Mouse (Mus musculus) adrenal gland, postnatal 10 days (tissue): ENCODE data around the gene Krtap4-6. TPM values are rescaled to one million over a fixed set of nuclear protein-coding genes. Genes with fewer than 3 reads are reported as not detected.
"Not testable (repeated sequence)": the region's sequence is repeated elsewhere in the genome, so short reads cannot be mapped to it uniquely, and the experiment has no call there.

Experiments
- DNase-seq: peaks from one replicate; pipeline ENCODE4 v3.0.0; 2021; ENCODE audit warnings: mixed read lengths
- long read RNA-seq, 2 experiments: library from polyadenylated mRNA; stranded (forward); transcript quantifications; one replicate each; pipeline ENCODE4 v2.0.0; 2021
- total RNA-seq, 2 experiments: library from RNA; stranded (reverse); gene quantifications; 2 replicates each; pipeline ENCODE4 v1.2.3; 2021

Gene Krtap4-6
- not detected for total RNA-seq
- long read RNA-seq, experiment 1: 0 reads
- long read RNA-seq, experiment 2: 0 reads

- no peak for DNase-seq
Observed at GRCm38 (mm10) chr11:99665860-99666259, at the start of gene Krtap4-6. TSS of gene Krtap4-6 (minus strand) at chr11:99665960.

DNA sequence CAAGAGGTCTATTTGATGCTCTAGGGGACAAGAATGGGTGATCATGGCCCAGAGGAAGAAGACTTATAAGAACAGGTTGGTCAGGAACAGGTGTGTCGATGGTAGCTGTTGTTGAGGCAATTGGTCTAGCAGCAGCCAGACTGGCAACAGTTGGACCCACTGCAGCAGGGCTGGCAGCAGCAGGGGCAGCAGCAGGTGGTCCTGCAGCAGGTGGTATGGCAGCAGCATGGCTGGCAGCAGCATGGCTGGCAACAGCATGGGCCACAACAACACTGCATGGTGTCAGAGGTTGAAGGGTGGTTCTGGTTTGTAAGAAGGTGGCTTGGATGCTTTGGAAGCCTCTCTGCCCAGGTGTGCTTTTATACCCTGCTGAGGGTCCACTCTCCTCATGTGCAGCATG is 24.7 kb upstream of the Krtap4-6 start, which contains the start of gene Gm14190:
Gm14190 (minus strand) TSS at position 278 of the 400 bp plus-strand sequence.
- no peak for DNase-seq

DNA sequence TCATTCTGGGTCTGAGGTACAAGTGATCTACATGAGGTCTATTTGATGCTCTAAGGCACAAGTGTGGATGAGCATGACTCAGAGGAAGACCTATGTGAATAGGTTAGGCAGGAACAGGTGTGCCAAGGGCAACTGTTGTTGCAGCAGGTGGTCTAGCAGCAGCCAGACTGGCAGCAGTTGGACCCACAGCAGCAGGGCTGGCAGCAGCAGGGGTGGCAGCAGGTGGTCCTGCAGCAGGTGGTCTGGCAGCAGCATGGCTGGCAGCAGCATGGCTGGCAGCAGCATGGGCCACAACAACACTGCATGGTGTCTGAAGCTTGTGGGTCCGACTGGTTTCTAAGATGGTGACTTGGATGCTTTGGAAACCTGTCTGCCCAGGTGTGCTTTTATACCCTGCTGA is 19.5 kb upstream of the Krtap4-6 start:
- DNase-seq: not testable (repeated sequence)

DNA sequence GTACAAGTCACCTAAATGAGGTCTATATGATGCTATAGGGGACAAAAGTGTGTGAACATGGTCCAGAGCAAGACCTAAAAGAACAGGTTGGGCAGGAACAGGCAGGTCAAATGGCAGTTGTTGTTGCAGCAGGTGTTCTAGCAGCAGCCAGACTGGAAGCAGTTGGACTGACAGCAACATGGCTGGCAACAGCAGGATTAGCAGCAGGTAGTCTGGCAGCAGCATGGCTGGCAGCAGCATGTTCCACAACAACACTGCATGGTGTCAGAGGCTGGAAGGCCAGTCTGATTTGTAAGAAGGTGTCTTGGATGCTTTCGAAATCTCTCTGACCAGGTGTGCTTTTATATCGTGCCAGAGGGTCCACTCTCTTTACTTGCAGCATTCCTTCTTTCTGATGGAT is 17.7 kb upstream of the Krtap4-6 start:
- no peak for DNase-seq

DNA sequence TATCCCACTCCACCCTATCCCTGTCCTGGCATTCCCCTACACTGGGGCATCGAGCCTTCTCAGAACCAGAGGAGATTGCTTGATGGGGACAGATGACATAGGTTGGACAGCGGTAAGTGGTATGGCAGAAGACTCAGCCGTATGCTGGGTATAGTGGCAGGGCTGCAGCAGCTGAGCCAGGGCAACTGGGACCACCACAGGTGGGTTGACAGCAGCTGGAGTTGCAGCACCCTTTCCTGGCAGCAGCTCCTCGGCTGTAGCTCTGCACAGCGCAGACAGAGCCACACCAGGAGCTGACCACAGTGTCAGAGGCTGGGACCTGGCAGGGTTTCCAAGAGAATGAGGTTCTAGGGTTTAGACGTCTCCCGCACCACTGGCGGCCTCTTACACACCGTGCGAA is 3.0 kb downstream of the Krtap4-6 start:
- no peak for DNase-seq

GRCm38 (mm10) chr11:99659256-99659655 is 6.5 kb downstream of the Krtap4-6 start:
- no peak for DNase-seq

DNA sequence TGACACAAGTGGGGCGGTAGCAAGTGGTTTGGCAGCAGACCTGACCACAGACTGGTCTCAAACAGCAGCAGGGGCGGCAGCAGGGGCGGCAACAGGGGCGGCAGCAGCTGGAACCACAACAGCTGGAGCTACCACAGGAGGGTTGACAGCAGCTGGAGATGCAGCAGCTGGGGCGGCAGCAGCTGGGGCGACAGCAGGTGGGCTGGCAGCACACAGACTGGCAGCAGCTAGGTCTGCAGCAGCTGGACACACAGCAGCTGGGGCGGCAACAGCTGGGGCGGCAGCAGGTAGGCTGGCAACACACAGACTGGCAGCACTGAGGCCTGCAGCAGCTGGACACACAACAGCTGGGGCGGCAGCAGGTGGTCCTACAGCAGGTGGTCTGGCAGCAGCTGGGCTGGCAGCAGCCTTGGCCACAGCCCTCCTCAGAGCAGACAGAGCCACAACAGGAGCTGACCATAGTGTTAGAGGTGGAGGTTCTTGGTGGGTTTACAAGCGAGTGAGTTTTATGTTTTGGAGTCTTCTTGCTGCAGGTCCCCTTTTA is 7.2 kb downstream of the Krtap4-6 start, which contains the start of gene Gm11563:
Gm11563 (minus strand) TSS at position 494 of the 544 bp plus-strand sequence.
- not testable (repeated sequence) for DNase-seq

DNA sequence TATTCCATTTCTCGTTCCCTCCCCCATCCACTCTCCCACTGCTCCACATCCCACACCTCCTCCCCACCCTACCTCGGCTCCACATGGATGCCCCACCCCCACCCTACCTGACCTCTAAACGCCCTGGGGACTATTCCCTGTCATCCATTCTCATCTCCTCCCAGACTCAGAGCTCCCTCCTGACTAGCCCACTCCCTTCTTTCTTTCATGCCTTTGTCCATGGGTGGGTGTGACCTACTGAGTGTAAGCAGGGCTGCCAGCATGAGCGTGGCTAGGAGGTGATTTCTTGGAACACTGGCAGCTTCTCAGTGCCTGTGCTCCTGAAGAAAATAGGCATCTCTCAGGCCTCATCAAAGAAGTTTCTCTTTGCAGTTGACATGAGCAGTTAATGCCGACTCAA is 8.7 kb downstream of the Krtap4-6 start:
- DNase-seq: no peak

DNA sequence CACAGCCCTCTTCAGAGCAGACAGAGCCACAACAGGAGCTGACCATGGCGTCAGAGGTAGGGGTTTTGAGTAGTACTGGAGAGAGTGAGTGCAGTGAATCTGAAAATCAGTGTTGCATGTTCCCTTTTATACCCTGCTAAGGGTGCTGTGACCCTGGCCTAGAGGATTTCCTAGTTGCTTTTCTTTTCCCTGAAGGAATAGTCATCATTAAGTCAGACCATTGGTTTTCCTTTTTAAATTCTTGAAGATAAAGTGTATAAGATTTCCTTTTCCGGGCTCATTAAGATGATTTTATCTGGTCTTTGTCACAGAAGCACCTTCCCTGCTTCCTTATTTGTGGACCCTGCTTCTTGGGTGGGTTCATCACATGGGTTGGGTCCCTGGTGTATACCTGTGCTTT is 15.6 kb downstream of the Krtap4-6 start, which contains the start of gene Gm11555:
Gm11555 (minus strand) TSS at position 101 of the 400 bp plus-strand sequence.
- no peak for DNase-seq

DNA sequence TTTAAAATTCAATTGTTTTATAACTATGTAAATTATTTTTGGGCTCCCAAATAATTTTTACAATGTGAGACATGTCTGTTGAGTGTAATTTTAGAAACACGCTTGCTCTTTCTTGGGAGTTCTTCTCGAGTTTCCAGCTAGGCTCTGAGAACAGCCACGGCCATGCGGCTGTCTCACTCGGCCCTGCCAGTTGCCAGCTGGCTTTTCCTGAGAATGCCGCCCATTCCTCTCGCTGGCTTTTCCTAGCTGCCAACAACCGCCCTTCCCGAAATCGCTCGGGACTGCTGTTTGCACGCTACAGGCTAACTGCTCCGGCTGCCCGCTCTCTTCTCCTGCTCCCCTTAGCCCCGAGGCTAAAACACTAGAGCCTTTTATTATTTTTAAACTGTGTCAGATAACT is 19.3 kb downstream of the Krtap4-6 start:
- DNase-seq: no peak

GRCm38 (mm10) chr11:99644351-99644750 is 21.4 kb downstream of the Krtap4-6 start:
- no peak for DNase-seq

DNA sequence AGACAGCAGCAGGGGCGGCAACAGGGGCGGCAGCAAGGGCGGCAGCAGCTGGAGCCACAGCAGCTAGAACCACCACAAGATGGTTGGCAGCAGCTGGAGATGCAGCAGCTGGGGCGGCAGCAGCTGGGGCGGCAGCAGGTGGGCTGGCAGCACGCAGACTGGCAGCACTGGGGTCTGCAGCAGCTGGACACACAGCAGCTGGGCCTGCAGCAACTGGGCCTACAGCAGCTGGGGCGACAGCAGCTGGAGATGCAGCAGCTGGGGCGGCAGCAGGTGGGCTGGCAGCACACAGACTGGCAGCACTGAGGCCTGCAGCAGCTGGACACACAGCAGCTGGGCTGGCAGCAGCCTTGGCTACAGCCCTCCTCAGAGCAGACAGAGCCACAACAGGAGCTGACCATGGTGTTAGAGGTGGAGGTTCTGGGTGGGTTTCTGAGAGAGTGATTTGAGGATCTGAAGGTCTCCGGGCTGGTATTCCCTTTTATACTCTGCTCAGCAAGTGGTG is 22.1 kb downstream of the Krtap4-6 start, which contains the start of gene Krtap4-7:
Krtap4-7 (minus strand) TSS at position 455 of the 505 bp plus-strand sequence.
- not testable (repeated sequence) for DNase-seq

GRCm38 (mm10) chr11:99640926-99641325 is 24.8 kb downstream of the Krtap4-6 start:
- no peak for DNase-seq

DNA sequence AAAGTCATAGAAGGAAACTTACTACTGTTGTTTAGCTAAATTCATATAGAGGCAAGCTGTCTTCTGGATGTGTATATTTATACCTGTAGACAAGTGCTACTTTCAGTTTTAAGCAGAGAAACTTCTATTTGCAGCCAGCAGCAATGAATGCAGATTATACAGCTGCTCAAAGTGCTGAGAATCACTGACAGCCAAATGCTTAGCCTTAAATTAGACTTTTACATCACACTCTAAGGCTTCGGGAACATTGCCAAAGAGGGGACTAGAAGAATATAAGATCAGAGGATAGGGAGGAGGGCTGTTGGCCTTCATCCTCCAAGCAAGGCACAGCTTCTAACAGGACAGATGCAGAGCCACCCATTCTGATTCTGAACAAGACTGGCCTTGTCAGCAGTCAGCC is 28.7 kb downstream of the Krtap4-6 start:
- DNase-seq: no peak

DNA sequence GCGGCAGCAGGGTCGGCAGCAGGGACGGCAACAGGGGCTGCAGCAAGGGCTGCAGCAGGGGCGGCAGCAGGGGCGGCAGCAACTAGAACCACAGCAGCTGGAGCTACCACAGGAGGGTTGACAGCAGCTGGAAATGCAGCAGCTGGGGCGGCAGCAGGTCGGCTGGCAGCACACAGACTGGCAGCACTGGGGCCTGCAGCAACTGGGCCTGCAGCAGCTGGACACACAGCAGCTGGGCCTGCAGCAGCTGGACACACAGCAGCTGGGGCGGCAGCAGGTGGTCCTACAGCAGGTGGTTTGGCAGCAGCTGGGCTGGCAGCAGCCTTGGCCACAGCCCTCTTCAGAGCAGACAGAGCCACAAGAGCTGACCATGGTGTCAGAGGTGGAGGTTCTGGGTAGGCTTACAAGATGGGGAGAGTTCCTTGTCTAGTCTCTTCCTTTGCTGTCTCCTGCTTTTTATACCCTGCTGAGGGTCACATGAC is 31.1 kb downstream of the Krtap4-6 start, which contains the start of gene Krtap4-2:
Krtap4-2 (minus strand) TSS at position 432 of the 482 bp plus-strand sequence.
- no peak for DNase-seq

GRCm38 (mm10) chr11:99633293-99633692 is 32.5 kb downstream of the Krtap4-6 start:
- DNase-seq: no peak

GRCm38 (mm10) chr11:99630890-99631289 is 34.9 kb downstream of the Krtap4-6 start:
- DNase-seq: no peak

- no peak for DNase-seq
Observed at GRCm38 (mm10) chr11:99628138-99628537, 37.6 kb downstream of the Krtap4-6 start, which contains the start of gene Krtap4-1. TSS of gene Krtap4-1 (minus strand) at chr11:99628238.

DNA sequence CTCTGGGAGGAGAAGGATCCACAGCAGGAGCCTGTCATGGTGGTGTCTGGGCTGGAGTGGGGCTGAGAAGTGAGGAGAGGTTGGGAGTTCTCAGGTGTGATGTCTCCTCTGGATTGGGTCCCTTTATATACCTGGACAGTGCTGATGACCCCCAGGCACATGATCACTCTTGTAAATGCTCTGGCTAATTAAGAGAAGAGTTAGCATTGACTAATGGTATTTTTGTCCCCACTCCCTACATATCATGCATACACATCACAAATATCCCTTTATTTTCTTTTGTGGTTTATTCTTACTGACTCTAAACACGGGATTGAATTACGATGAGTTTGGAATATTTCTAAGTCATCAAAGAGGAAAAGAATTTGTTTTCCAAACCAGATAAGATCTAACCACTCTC is 45.4 kb downstream of the Krtap4-6 start, which contains the start of gene Gm11562:
Gm11562 (minus strand) TSS at position 101 of the 400 bp plus-strand sequence.
- no peak for DNase-seq
